Mouse (Mus musculus) olfactory bulb, adult 2 months (tissue): Measurements from ENCODE around the gene Ica1.

Experiments
- CTCF ChIP-seq: fragments of 200-500 bp; IDR thresholded peaks from 2 replicates; pipeline ENCODE4 v1.5.1; 2012; ENCODE audit warnings: low read depth, mild to moderate bottlenecking, low read length, moderate library complexity; ENCODE audit not compliant: insufficient read depth
- POLR2A ChIP-seq: fragments of 200-500 bp; IDR thresholded peaks from 2 replicates; pipeline ENCODE4 v1.6.1; 2012; ENCODE audit warnings: mild to moderate bottlenecking, low read depth, low read length, moderate library complexity; ENCODE audit not compliant: insufficient read depth

DNA sequence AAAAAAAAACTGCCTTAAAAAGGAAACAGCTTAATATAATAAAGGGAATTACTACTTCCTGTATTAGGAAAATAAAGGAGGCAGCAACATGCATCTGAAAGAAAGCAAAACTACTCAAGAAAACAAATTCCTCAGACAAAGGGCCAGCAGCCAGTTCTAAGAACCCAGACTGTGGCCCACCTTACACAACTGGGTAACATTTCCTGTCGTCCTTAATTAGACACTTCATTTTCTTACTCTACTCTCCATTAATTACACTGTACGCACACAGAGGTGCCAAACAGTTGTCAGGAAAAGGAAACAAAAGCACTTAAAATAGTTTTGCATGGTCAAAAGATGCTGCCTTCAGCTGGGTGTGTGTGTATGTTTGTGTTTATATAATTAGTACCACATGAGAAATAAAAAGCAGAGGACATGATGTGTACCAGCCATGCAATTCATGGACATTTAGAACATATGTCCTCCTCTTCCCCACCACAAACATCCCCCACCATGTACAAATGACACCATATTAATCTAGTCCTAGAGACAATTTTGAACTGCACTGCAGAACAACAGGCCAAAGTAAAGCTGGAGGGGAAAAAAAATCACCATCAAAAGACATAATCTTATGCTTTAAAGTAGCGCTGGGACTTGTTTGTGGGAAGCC is 115.1 kb downstream of the Ica1 start:
- TF ChIP-seq POLR2A: no peak
- TF ChIP-seq CTCF: no peak
